In genomic region chr11:4218637-4219036, GRCm38 (mm10) we compare ENCODE assay signal across 9 mouse cellular contexts. TPM values are rescaled to one million over a fixed set of nuclear protein-coding genes. Genes with fewer than 3 reads are reported as not detected.
DNase-seq lines count a peak whose midpoint lies in the region; ATAC-seq and TF ChIP-seq lines count a peak whose summit lies in the region.
"Had no signal": no experiment of that assay in that cellular context is flagged by ENCODE, and none has a peak within 500 bp of the region (broad histone marks: within the 10 kb centered on the region; RNA-seq: fewer than 3 reads in every experiment).

No protein-coding gene starts in this region.

- no peak for ATAC-seq in heart, postnatal 0 days (ENCODE audit: insufficient read depth, low read depth)
- ATAC-seq in hindbrain, embryonic 12.5 days (ENCODE audit: low FRiP score): no peak
- ATAC-seq in midbrain, embryonic 12.5 days (ENCODE audit: low FRiP score, low read depth): no peak

- no peak for TF ChIP-seq EP300 in heart, postnatal 0 days (IDR thresholded peaks at IDR 0.05; ENCODE audit: low read depth)

- peak overlapping the region; percentile 88 for H3K27ac ChIP-seq in heart, postnatal 0 days (ENCODE audit: low read depth)
- H3K27ac ChIP-seq in hindbrain, embryonic 12.5 days: no peak overlapping the region
- no peak overlapping the region for H3K27ac ChIP-seq in midbrain, embryonic 12.5 days (replicated peaks)

- H3K36me3 ChIP-seq in heart, postnatal 0 days (replicated peaks; ENCODE audit: control insufficient read depth, insufficient read depth, low read length): peaks cover 18% of the 10 kb centered on the region
- peaks cover 16% of the 10 kb centered on the region for H3K36me3 ChIP-seq in hindbrain, embryonic 12.5 days
- peaks cover 15% of the 10 kb centered on the region for H3K36me3 ChIP-seq in midbrain, embryonic 12.5 days

- WGBS in heart, postnatal 0 days: 18% methylated on average over 6 of the region's 6 CpGs
- 3% methylated on average over 6 of the region's 6 CpGs for whole genome bisulfite sequencing in hindbrain, embryonic 12.5 days
- 2% methylated on average over 6 of the region's 6 CpGs for WGBS in midbrain, embryonic 12.5 days

- H3K4me1 ChIP-seq in heart, postnatal 0 days (ENCODE audit: control insufficient read depth, insufficient read depth): peaks cover 27% of the 10 kb centered on the region; the same call in 1 of the 2 replicates
- peaks cover 4% of the 10 kb centered on the region; the same call in 1 of the 2 replicates for H3K4me1 ChIP-seq in hindbrain, embryonic 12.5 days
- peaks cover 12% of the 10 kb centered on the region for H3K4me1 ChIP-seq in midbrain, embryonic 12.5 days

- H3K4me2 ChIP-seq in heart, postnatal 0 days (ENCODE audit: low read depth, low read length): peak overlapping the region; percentile 64
- peak overlapping the region; percentile 56 for H3K4me2 ChIP-seq in hindbrain, embryonic 12.5 days (replicated peaks)
- peak overlapping the region; percentile 81 for H3K4me2 ChIP-seq in midbrain, embryonic 12.5 days (replicated peaks)

- H3K9me3 ChIP-seq in heart, postnatal 0 days (replicated peaks; ENCODE audit: control insufficient read depth, low read length): no peaks in the 10 kb centered on the region
- no peaks in the 10 kb centered on the region for H3K9me3 ChIP-seq in hindbrain, embryonic 12.5 days (replicated peaks)
- no peaks in the 10 kb centered on the region for H3K9me3 ChIP-seq in midbrain, embryonic 12.5 days

- H3K27me3 ChIP-seq in heart, postnatal 0 days (ENCODE audit: control insufficient read depth, insufficient read depth, low read length): no peaks in the 10 kb centered on the region
- H3K27me3 ChIP-seq in hindbrain, embryonic 12.5 days: peaks cover 25% of the 10 kb centered on the region
- H3K27me3 ChIP-seq in midbrain, embryonic 12.5 days: peaks cover 31% of the 10 kb centered on the region

- H3K9ac ChIP-seq in heart, postnatal 0 days (replicated peaks; ENCODE audit: low read depth, low read length): peak overlapping the region; percentile 60
- peak overlapping the region; percentile 42 for H3K9ac ChIP-seq in hindbrain, embryonic 12.5 days
- peak overlapping the region; percentile 49 for H3K9ac ChIP-seq in midbrain, embryonic 12.5 days (replicated peaks)

- DNase-seq in heart, postnatal 0 days (ENCODE audit: low spot score): no peak
- DNase-seq in heart, adult 11 months: no peak
- peak; percentile 17 for DNase-seq in NIH3T3 (ENCODE audit: low read depth)
- DNase-seq in gastrocnemius, postnatal 25 days: no peak
- DNase-seq in B cell, adult 2 months: no peak
- no peak for DNase-seq in cerebellum, postnatal 4 days (ENCODE audit: low spot score in 2 of 2)

- peak overlapping the region; percentile 57 for H3K4me3 ChIP-seq in heart, postnatal 0 days (ENCODE audit: low read depth, low read length)
- peak overlapping the region; percentile 34 for H3K4me3 ChIP-seq in hindbrain, embryonic 12.5 days
- H3K4me3 ChIP-seq in midbrain, embryonic 12.5 days: peak overlapping the region; percentile 47

- no peak for TF ChIP-seq CTCF in heart, postnatal 0 days (IDR thresholded peaks at IDR 0.05; ENCODE audit: low read depth)

RNA-seq across cellular contexts. Expression of gene Castor1, which starts 0.6 kb away (rescaled TPM):
- total RNA-seq in heart, postnatal 0 days (2014; rRNA removed; ENCODE audit: low replicate concordance): 25.1 and 32.6 TPM in 2 replicates
- 8.1 and 8.4 TPM in 2 replicates for polyA plus RNA-seq in heart, postnatal 0 days (2015; fragmentation: Nextera tagmentation; extraction: Ambion mirVana)
- 3.1 and 3.6 TPM in 2 replicates for polyA plus RNA-seq in hindbrain, embryonic 12.5 days (2016; fragmentation: Nextera tagmentation; extraction: Ambion mirVana)
- polyA plus RNA-seq in midbrain, embryonic 12.5 days (2016; fragmentation: Nextera tagmentation; extraction: Ambion mirVana): 2.1 and 2.9 TPM in 2 replicates
- total RNA-seq in gastrocnemius, postnatal 25 days (2021): 1 to 10 TPM; 1.8 to 4.4 TPM

RNA-seq across cellular contexts. Expression of gene Osm, which starts 17.6 kb away (rescaled TPM):
- total RNA-seq in heart, postnatal 0 days (2014; rRNA removed; ENCODE audit: low replicate concordance): 0.84 TPM in 1 of 2 replicates, not detected in the other
- 0.10 TPM in 1 of 2 replicates, not detected in the other for polyA plus RNA-seq in heart, postnatal 0 days (2015; fragmentation: Nextera tagmentation; extraction: Ambion mirVana)
- polyA plus RNA-seq in hindbrain, embryonic 12.5 days (2016; fragmentation: Nextera tagmentation; extraction: Ambion mirVana): not detected in 2 replicates
- not detected in 2 replicates for polyA plus RNA-seq in midbrain, embryonic 12.5 days (2016; fragmentation: Nextera tagmentation; extraction: Ambion mirVana)
- not detected for total RNA-seq in gastrocnemius, postnatal 25 days (2021)
- total RNA-seq: gastrocnemius, postnatal 36 days had no signal

RNA-seq across cellular contexts. Expression of gene Tbc1d10a, which starts 32.0 kb away (rescaled TPM):
- total RNA-seq in heart, postnatal 0 days (2014; rRNA removed; ENCODE audit: low replicate concordance): 17.5 and 31.3 TPM in 2 replicates
- 10.9 and 11.4 TPM in 2 replicates for polyA plus RNA-seq in heart, postnatal 0 days (2015; fragmentation: Nextera tagmentation; extraction: Ambion mirVana)
- polyA plus RNA-seq in hindbrain, embryonic 12.5 days (2016; fragmentation: Nextera tagmentation; extraction: Ambion mirVana): 28.5 and 29.2 TPM in 2 replicates
- polyA plus RNA-seq in midbrain, embryonic 12.5 days (2016; fragmentation: Nextera tagmentation; extraction: Ambion mirVana): 27.5 and 28.7 TPM in 2 replicates
- 1 to 10 TPM; 3.8 to 4.3 TPM for total RNA-seq in gastrocnemius, postnatal 25 days (2021)

RNA-seq across cellular contexts. Expression of gene Lif, which starts 38.7 kb away (rescaled TPM):
- 0.54 and 0.73 TPM in 2 replicates for total RNA-seq in heart, postnatal 0 days (2014; rRNA removed; ENCODE audit: low replicate concordance)
- polyA plus RNA-seq in heart, postnatal 0 days (2015; fragmentation: Nextera tagmentation; extraction: Ambion mirVana): 0.32 and 0.71 TPM in 2 replicates
- polyA plus RNA-seq in hindbrain, embryonic 12.5 days (2016; fragmentation: Nextera tagmentation; extraction: Ambion mirVana): not detected in 2 replicates
- 0.05 TPM in 1 of 2 replicates, not detected in the other for polyA plus RNA-seq in midbrain, embryonic 12.5 days (2016; fragmentation: Nextera tagmentation; extraction: Ambion mirVana)
- under 1 TPM; 0.26 to 0.43 TPM for total RNA-seq in gastrocnemius, postnatal 25 days (2021)

RNA-seq across cellular contexts. Expression of gene Sf3a1, which starts 58.5 kb away (rescaled TPM):
- total RNA-seq in heart, postnatal 0 days (2014; rRNA removed; ENCODE audit: low replicate concordance): 14.0 and 20.6 TPM in 2 replicates
- polyA plus RNA-seq in heart, postnatal 0 days (2015; fragmentation: Nextera tagmentation; extraction: Ambion mirVana): 16.4 and 16.7 TPM in 2 replicates
- polyA plus RNA-seq in hindbrain, embryonic 12.5 days (2016; fragmentation: Nextera tagmentation; extraction: Ambion mirVana): 72.0 and 77.6 TPM in 2 replicates
- polyA plus RNA-seq in midbrain, embryonic 12.5 days (2016; fragmentation: Nextera tagmentation; extraction: Ambion mirVana): 83.3 and 85.2 TPM in 2 replicates
- total RNA-seq in gastrocnemius, postnatal 25 days (2021): 10 to 100 TPM; 14.8 to 19.8 TPM
